Mouse (Mus musculus) forebrain, embryonic 10.5 days (tissue): ENCODE measurements around the gene Akr1b3. TPM values are rescaled to one million over a fixed set of nuclear protein-coding genes. Genes with fewer than 3 reads are reported as not detected.

Experiments used
- DNase-seq: peaks from one replicate; pipeline ENCODE4 v3.0.0-alpha.2; 2017; ENCODE audit warnings: low spot score; ENCODE audit errors: extremely low spot score
- H3K27ac ChIP-seq: fragments of 300-500 bp; sonication (generic); 2 replicates; pipeline ENCODE4 v1.5.1; 2016; ENCODE audit warnings: mild to moderate bottlenecking
- H3K27me3 ChIP-seq: fragments of 300-500 bp; sonication (generic); 2 replicates; pipeline ENCODE4 v1.6.1; 2016; ENCODE audit warnings: mild to moderate bottlenecking; ENCODE audit not compliant: poor library complexity, severe bottlenecking
- H3K36me3 ChIP-seq: fragments of 300-500 bp; sonication (generic); replicated peaks from 2 replicates; pipeline ENCODE4 v1.6.1; 2016; ENCODE audit warnings: mild to moderate bottlenecking, moderate library complexity
- H3K4me1 ChIP-seq: fragments of 300-500 bp; sonication (generic); 2 replicates; pipeline ENCODE4 v1.6.1; 2016
- H3K4me3 ChIP-seq: fragments of 300-500 bp; sonication (generic); 2 replicates; pipeline ENCODE4 v1.5.1; 2016; ENCODE audit warnings: mild to moderate bottlenecking, moderate library complexity
- H3K9me3 ChIP-seq: fragments of 300-500 bp; sonication (generic); 2 replicates; pipeline ENCODE4 v1.6.1; 2016; ENCODE audit warnings: mild to moderate bottlenecking, moderate library complexity
- WGBS: fragments of 180-500 bp; shearing (Covaris S2); methylation state at CpG from one replicate; pipeline ENCODE4 v1.1.7; 2016; 5-methylcytosine and 5-hydroxymethylcytosine counted together
- polyA plus RNA-seq: library from polyadenylated mRNA; unstranded; fragments of >200 nt; fragmentation: Nextera tagmentation; extraction: Ambion mirVana; gene quantifications from 2 replicates; pipeline ENCODE4 v1.2.1, GENCODE M21; 2016

The Akr1b3 gene
- polyA plus RNA-seq, 1 experiment from 2014 or later = 262 TPM

DNA sequence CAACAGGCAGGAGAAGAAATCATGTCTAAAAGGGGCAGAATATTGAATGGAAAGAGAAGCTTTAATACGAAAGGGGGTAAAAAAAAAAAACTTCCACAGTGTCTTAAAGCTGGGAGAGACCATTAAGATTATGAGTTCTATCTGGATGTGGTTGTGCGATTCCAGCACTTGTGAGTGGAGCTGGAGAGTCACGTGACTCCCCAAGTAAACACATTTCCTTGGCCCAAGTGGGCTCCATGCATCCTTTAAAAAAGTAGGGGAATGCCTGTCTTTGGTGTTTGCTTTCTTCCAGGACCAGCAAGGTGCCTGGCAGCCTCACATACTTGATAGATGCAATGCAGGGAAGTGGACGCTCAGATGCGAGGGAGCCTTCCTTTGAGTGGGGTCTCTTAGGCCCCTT is 38.9 kb downstream of the Akr1b3 start:
- H3K27ac ChIP-seq = no peak overlapping the region
- no peaks in the 10 kb centered on the region for H3K4me1 ChIP-seq
- H3K4me3 ChIP-seq = no peak overlapping the region
- no peaks in the 10 kb centered on the region for H3K36me3 ChIP-seq
- 81% methylated on average over 5 of the region's 5 CpGs for WGBS
- DNase-seq = no peak
- peaks cover 8% of the 10 kb centered on the region; the same call in 1 of the 2 replicates for H3K27me3 ChIP-seq
- H3K9me3 ChIP-seq = no peaks in the 10 kb centered on the region

DNA sequence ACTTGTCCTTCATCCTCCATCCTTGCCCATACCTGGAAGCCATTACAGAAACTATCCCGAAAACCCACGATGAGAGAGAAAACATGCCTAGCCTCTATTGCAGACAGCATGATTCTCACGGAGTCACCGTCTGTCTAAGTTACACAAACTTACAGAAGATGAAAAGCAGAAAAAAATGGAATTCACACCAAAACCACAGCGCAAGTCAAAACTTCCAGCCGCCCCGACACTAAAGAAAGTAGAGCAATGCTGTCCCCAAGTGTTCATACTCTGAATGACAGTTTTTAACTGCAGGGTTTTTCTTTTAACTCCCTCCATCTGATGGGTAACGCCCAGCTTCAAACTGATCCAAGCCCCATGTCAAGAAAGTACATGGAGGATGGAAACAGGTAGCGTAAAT is 39.6 kb downstream of the Akr1b3 start:
- H3K9me3 ChIP-seq = no peaks in the 10 kb centered on the region
- 29% methylated on average over 9 of the region's 9 CpGs for WGBS
- H3K36me3 ChIP-seq = no peaks in the 10 kb centered on the region
- H3K27ac ChIP-seq = no peak overlapping the region
- H3K27me3 ChIP-seq = peaks cover 8% of the 10 kb centered on the region; the same call in 1 of the 2 replicates
- DNase-seq = peak; percentile 24
- H3K4me1 ChIP-seq = no peaks in the 10 kb centered on the region
- no peak overlapping the region for H3K4me3 ChIP-seq

DNA sequence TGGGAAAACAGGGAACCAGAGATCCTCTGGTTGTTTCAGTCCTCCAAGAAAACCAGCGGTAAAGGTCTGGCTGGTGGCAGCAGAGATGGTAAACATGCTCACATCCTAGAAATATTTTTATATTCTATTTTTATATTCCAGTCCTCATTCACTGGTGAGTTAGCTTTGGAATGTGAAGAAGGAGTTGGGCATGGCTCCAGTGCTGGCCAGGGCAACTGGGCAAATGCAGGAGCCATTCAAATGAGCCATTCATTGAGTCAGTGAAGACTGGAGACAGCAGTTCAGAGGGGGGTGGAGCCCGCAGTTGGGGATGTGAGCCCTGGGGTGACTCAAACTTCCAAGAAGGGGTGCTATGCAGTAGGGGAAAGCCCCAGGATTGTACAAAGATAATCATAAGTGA is 42.9 kb downstream of the Akr1b3 start:
- DNase-seq = no peak
- H3K4me3 ChIP-seq = no peak overlapping the region
- 94% methylated on average over 2 of the region's 2 CpGs for WGBS

DNA sequence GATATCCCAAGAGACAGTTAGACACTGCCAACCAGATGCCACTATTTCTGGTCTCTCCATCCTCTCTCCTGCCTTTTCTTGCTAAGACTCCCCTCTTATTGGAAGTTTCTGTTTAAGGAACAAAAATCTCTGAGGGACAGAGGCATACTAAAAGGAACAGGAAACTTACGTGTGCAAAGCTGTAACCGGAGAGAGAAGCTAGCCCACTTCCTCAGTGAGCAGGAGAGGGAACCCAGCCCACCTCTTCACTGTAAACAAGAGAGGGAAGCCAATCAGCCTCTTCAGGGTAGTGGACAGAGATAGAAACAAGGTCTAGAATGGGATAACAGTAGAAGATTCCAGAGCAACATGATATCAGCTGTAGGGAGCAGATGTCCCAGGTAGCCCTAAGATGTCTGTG is 44.2 kb downstream of the Akr1b3 start:
- 81% methylated on average over 2 of the region's 2 CpGs for WGBS
- no peak for DNase-seq

More for the DNA sequence above, 42.9 kb downstream of the Akr1b3 start:
- H3K27me3 ChIP-seq = peaks cover 8% of the 10 kb centered on the region; the same call in 1 of the 2 replicates
- no peak overlapping the region for H3K27ac ChIP-seq
- H3K36me3 ChIP-seq = no peaks in the 10 kb centered on the region
- H3K4me1 ChIP-seq = no peaks in the 10 kb centered on the region
- no peaks in the 10 kb centered on the region for H3K9me3 ChIP-seq

DNA sequence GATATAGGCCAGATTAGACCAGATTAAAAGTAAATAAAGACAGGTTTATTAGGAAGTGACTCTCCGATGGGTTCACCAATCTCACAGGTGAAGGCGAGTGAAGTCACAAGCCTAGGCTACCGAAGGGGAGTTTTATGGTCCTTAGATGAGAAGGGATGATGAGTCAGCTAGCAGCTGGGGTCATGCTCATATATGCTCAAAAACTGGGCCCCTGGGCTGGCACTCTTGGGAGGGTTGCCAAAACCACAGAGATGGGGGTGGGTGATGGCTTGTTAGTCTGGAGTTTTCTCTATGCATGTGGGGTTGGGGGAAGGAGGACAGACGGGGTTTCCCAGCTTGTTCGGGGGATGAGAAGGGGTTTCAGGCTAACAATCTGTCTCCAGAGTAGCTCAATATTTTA is 44.8 kb downstream of the Akr1b3 start:
- H3K27ac ChIP-seq = no peak overlapping the region
- no peaks in the 10 kb centered on the region for H3K9me3 ChIP-seq
- H3K36me3 ChIP-seq = no peaks in the 10 kb centered on the region
- 88% methylated on average over 5 of the region's 5 CpGs for WGBS
- H3K4me1 ChIP-seq = no peaks in the 10 kb centered on the region
- DNase-seq = no peak
- H3K27me3 ChIP-seq = peaks cover 8% of the 10 kb centered on the region; the same call in 1 of the 2 replicates
- no peak overlapping the region for H3K4me3 ChIP-seq

More for the DNA sequence above, 44.2 kb downstream of the Akr1b3 start:
- Histone ChIP-seq H3K27me3 (peaks cover 8% of the 10 kb centered on the region; the same call in 1 of the 2 replicates), H3K4me3 (no peak overlapping the region), H3K36me3 (no peaks in the 10 kb centered on the region), H3K4me1 (no peaks in the 10 kb centered on the region), H3K27ac (no peak overlapping the region), H3K9me3 (no peaks in the 10 kb centered on the region)

DNA sequence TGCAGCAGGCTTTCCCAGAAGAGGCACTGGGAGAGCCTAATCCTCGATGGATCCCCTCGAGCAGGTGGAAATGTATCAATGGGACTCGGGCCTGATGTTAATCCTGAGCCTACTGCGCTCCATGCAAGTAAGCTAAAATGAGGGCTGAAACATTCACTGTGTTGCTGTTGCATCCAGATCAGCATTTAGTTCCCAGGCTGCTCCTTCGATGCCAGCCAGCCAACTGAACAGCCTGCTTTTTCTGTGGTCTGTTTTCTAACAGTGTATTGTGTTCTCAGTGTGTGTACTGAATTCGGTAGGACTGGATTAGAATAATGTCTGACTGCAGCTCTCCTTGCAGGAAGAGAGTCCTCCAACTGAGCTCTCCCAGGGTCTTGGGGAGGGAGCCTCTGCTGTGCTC is 46.6 kb downstream of the Akr1b3 start:
- no peaks in the 10 kb centered on the region for H3K27me3 ChIP-seq
- H3K27ac ChIP-seq = no peak overlapping the region
- no peaks in the 10 kb centered on the region for H3K9me3 ChIP-seq
- H3K36me3 ChIP-seq = no peaks in the 10 kb centered on the region
- H3K4me3 ChIP-seq = no peak overlapping the region
- 28% methylated on average over 6 of the region's 6 CpGs for WGBS
- DNase-seq = no peak
- no peaks in the 10 kb centered on the region for H3K4me1 ChIP-seq

DNA sequence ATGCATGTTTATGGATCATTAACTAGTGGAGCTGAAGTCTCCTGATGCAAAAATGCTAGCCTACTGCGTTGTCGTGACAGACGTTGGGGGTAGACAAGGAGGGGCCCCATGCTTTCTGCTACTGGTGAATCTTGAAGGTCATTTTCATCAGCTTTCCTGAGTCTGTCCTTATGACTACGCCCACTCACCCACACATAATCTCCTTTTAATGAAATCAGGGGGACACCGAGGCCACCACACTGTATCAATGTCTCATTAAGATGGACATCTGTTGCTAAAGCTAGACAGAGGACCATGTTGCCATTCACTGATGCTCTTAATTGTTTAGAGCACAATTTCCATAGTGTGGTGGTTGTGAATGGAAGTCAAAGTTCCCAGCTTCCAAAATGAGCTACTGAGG is 58.7 kb downstream of the Akr1b3 start:
- no peak overlapping the region for H3K27ac ChIP-seq
- H3K9me3 ChIP-seq = no peaks in the 10 kb centered on the region
- no peak for DNase-seq
- peaks cover 13% of the 10 kb centered on the region for H3K4me1 ChIP-seq
- 70% methylated on average over 5 of the region's 5 CpGs for WGBS
- H3K36me3 ChIP-seq = no peaks in the 10 kb centered on the region
- H3K27me3 ChIP-seq = 0 out of 2 replicates have a peak, but pooled peaks cover 4% of the 10 kb centered on the region
- H3K4me3 ChIP-seq = no peak overlapping the region

Other genes with a start within 250 kb of the Akr1b3 start
- gene Slc35b4, start 140.4 kb downstream of the Akr1b3 start, polyA plus RNA-seq = 41.7 and 47.5 TPM in 2 replicates
- gene Akr1b8, start 36.6 kb upstream of the Akr1b3 start, polyA plus RNA-seq = 12.8 and 14.2 TPM in 2 replicates
- 11.0 and 11.9 TPM in 2 replicates for gene Akr1b10, start 66.7 kb upstream of the Akr1b3 start, polyA plus RNA-seq
- 0.11 TPM in 1 of 2 replicates, not detected in the other for gene Akr1b7, start 94.9 kb upstream of the Akr1b3 start, polyA plus RNA-seq
- 54.6 and 68.6 TPM in 2 replicates for gene Bpgm, start 158.7 kb upstream of the Akr1b3 start, polyA plus RNA-seq